Mouse (Mus musculus): Measurements from ENCODE around the gene 1700066M21Rik. TPM values are rescaled to one million over a fixed set of nuclear protein-coding genes. Genes with fewer than 3 reads are reported as not detected.
A peak's percentile ranks its signal among the peaks of the same experiment; 100 is the strongest.

Gene 1700066M21Rik
- polyA plus RNA-seq, 1 experiment from 2014 or later, result 12.9 TPM

DNA sequence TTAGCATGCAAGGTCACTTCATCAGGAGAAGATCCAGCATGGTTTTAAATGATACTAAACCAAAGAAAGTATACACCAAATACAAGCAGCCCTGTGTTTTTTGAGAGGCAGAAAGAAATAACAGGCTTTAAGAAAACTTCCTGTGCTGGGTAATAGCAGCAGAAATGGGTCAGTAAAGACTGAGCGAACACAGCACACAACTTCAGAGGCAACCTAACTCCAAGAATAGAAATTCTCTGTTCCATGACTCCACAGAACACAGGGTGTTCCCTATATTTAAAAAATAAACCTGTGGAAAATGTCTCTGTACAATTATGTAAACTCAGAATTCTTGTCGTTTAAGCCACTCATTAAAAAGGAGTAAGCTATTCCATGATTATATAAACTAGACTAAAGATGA, 23.5 kb downstream of the 1700066M21Rik start:
- Histone ChIP-seq H3K36me3 (peaks cover 41% of the 10 kb centered on the region), H3K9me3 (no peaks in the 10 kb centered on the region), H3K4me2 (replicated peaks) (no peak overlapping the region), H3K27me3 (no peaks in the 10 kb centered on the region), H3K27ac (no peak overlapping the region), H3K9ac (no peak overlapping the region), H3K4me3 (no peak overlapping the region), H3K4me1 (peaks cover 5% of the 10 kb centered on the region)
- ATAC-seq (ENCODE audit: low FRiP score, low read depth), result no peak
- WGBS, result 84% methylated on average over 2 of the region's 2 CpGs

DNA sequence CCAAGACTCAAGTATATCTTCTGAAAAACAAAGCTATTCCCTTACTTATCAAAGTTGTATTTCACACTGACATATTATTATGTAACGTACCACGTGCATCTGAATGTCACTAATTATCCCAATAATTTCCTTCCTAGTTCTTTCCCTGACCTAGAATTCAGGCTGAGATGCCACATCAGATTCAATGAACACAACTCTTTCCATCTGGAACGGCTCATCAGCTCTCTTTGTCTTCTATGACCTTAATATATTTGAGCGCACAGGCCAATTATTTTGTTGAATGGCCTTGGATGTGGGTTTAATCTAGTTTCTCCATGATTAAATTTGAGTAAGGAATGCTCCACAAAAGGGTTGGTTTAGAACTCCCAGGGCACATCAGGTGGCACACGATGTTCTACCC, 24.7 kb downstream of the 1700066M21Rik start:
- ATAC-seq (ENCODE audit: low FRiP score, low read depth), result no peak
- no peaks in the 10 kb centered on the region for H3K27me3 ChIP-seq
- H3K36me3 ChIP-seq, result peaks cover 30% of the 10 kb centered on the region
- no peaks in the 10 kb centered on the region for H3K9me3 ChIP-seq
- 89% methylated on average over 5 of the region's 5 CpGs for WGBS
- H3K4me1 ChIP-seq, result peaks cover 5% of the 10 kb centered on the region
- H3K9ac ChIP-seq, result no peak overlapping the region
- no peak overlapping the region for H3K4me2 ChIP-seq (replicated peaks)
- H3K4me3 ChIP-seq, result no peak overlapping the region
- H3K27ac ChIP-seq, result no peak overlapping the region

DNA sequence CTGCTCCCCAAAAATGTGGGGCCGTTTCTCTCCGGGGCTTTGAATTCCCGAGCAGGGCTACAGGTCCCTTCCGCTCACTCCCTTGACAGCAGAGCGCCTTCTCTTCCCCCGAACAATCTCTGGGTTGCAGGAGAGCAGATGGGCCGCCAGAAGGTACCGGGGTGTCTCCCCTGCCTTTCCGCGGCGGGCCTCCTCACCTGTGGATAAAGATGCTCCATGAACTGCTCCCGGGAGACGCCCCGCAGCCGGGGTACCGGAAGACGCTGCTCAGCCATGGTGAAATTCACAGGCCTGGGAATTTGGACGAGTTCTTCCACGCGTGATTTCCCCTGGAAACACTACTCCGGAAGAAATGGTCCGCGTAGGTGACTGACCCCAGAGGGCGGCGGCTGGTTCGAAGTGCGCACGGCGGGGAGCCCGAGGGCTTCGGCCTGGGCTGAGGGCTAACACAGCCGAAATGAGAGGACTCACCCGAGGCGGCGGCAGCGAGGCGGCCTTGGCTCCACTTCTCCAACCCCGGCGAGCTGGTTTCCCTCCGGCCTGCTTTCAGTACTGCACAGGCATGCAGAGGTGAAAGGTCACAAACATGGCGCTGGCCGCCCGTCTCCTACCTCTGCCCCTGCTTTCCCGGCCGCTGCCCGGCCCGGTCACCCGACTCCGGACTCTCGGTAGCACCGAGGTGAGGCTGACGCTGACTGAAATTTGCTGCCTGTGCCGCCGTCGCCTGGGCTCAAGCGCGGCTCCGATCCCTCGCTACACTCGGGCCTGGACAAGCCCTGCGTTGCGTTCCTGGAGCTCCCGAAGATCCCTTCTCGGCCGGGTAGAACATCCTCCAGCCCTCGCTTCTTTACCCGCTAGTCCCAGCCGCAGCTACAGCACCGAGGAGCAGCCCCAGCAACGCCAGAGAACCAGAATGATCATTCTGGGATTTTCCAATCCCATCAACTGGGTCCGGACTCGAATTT, 29.0 kb downstream of the 1700066M21Rik start, which contains the start of the genes Maip1 and Tyw5:
Gene Maip1 (plus strand): TSS at position 142 of the 965 bp plus-strand sequence.
Gene Tyw5 (minus strand): TSS at position 915 of the 965 bp plus-strand sequence.
- Histone ChIP-seq H3K9ac (peak within 1 kb of the TSS; percentile 91), H3K27ac (peak within 1 kb of the TSS; percentile 96), H3K4me1 (peaks cover 26% of the 10 kb centered on the region), H3K27me3 (no peaks in the 10 kb centered on the region), H3K4me3 (peak within 1 kb of the TSS; percentile 88), H3K36me3 (peaks cover 2% of the 10 kb centered on the region; the same call in 1 of the 2 replicates), H3K4me2 (replicated peaks) (peak within 1 kb of the TSS; percentile 85), H3K9me3 (no peaks in the 10 kb centered on the region)
- ATAC-seq (ENCODE audit: low FRiP score, low read depth), result peak; percentile 92
- under 1% methylated on average over 72 of the region's 72 CpGs for WGBS

DNA sequence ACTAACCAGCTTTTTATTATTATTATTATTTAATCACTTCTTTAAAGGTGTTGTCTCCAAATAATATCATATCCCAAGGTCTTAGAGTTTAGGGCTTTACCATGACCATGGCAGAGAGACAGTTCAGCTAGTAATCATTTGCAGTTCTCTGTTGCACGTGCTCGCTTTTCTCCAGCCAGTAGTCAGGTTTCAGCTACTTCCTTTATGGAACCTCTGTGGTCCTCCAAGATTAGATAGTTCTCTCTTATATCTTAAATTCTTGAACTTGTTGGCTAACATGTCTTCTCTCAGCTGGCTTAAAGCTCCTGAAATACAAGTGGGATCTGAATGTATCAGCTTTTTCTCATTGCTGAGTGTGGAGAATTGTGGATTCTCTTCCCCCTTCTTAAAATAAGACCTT, 31.6 kb downstream of the 1700066M21Rik start:
- Histone ChIP-seq H3K4me2 (replicated peaks) (peak overlapping the region; percentile 85), H3K4me3 (no peak overlapping the region), H3K9ac (no peak overlapping the region), H3K9me3 (no peaks in the 10 kb centered on the region), H3K27me3 (no peaks in the 10 kb centered on the region), H3K36me3 (peaks cover 25% of the 10 kb centered on the region), H3K4me1 (peaks cover 26% of the 10 kb centered on the region), H3K27ac (no peak overlapping the region)
- WGBS, result 92% methylated on average over 2 of the region's 2 CpGs
- no peak for ATAC-seq (ENCODE audit: low FRiP score, low read depth)

DNA sequence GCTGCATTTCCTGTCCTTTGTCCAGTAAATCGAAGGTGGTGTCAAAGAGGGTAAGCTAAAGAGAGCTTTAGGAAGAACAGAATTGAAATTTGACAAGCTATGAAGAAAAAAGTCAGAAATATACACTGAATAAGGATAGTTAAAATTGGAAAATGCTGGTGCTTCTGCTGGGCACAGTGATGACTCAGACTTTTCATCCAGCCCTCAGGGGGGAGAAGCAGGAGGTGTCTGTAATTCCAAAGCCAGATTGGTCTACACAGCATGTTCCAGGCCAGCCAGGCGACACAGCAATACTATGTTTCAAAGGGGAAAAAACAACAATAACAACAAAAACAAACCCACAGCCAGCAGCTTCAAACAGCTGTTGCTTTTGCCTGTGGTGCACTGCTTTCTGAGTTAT, 36.0 kb downstream of the 1700066M21Rik start:
- Histone ChIP-seq H3K4me1 (peaks cover 9% of the 10 kb centered on the region), H3K27me3 (no peaks in the 10 kb centered on the region), H3K9me3 (no peaks in the 10 kb centered on the region), H3K9ac (no peak overlapping the region), H3K4me3 (no peak overlapping the region), H3K4me2 (replicated peaks) (no peak overlapping the region), H3K27ac (no peak overlapping the region), H3K36me3 (peaks cover 48% of the 10 kb centered on the region)
- ATAC-seq (ENCODE audit: low FRiP score, low read depth), result no peak
- 79% methylated on average over 2 of the region's 2 CpGs for WGBS

DNA sequence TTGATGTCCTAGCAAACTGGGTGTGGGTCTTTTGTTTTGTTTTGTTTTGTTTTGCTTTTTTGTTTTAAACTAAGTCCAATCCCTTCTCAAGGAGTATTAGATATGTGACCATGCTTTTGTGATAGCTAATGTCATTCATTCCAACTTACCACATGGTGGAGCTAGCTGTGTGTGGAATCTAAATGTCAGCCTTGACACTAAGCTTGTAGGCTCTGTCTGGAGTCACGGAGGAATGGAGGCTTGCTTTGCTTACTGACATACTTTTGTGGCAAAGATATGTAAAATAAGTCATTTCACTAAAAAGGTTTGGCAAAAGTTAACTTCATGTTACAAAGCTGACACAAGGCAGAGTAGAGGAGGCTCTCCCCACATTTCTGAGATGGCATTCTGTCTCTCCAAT, 46.3 kb downstream of the 1700066M21Rik start:
- H3K9ac ChIP-seq, result no peak overlapping the region
- WGBS, result 8% methylated on average over 1 of the region's 1 CpGs
- H3K9me3 ChIP-seq, result no peaks in the 10 kb centered on the region
- no peak for ATAC-seq (ENCODE audit: low FRiP score, low read depth)
- H3K36me3 ChIP-seq, result no peaks in the 10 kb centered on the region
- H3K4me2 ChIP-seq (replicated peaks), result no peak overlapping the region
- H3K4me1 ChIP-seq, result peaks cover 6% of the 10 kb centered on the region
- no peak overlapping the region for H3K4me3 ChIP-seq
- no peak overlapping the region for H3K27ac ChIP-seq
- H3K27me3 ChIP-seq, result no peaks in the 10 kb centered on the region

DNA sequence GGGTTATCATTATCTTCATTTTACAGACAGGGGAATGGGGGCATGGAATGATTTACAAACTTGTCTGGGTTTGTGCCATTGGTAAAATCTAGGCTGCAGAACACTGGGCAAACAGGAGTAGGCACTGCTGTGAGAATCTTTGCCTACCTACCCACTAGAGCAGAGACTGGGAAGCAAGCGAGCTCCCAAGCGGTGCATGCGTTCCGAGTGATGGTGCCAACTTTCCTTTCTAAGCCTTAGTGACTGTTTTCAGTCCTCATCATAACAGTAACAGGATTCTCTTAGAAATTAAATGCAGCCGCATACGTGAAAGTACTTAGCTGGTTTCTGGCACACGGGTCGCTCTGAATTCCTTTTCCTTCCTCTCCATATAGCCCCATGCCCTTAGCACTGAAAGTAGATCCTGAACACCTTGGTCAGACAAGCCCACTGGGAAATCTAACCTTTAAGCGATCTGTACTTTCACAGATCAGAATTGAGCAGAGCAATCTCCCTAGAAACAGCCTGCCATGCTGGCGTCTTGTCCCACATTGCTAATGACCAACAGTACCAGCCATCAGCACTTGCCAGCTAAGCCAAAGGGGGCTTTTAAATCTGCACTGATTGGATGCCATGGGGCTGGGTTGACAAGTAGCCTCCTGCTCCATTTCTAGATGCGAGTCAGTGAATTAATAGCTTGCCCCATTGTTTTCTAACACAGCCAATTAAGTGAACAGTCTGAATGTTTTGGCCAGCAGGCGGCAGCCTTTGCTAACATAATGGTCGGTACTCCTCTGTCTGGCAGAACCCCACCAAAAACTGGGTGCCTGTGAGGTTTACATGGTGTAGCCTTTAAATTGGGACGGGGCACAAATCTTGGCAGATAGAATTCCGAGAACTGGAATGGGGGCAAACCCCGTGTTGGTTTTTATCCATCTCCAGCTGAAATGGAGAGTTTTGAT, 51.2 kb downstream of the 1700066M21Rik start:
- Histone ChIP-seq H3K9me3 (no peaks in the 10 kb centered on the region), H3K27ac (peak overlapping the region; percentile 69), H3K36me3 (no peaks in the 10 kb centered on the region), H3K9ac (peak overlapping the region; percentile 50), H3K27me3 (no peaks in the 10 kb centered on the region), H3K4me3 (peak overlapping the region; percentile 13; the same call in 1 of the 2 replicates), H3K4me2 (replicated peaks) (peak overlapping the region; percentile 53), H3K4me1 (peaks cover 21% of the 10 kb centered on the region)
- 35% methylated on average over 16 of the region's 16 CpGs for WGBS
- ATAC-seq (ENCODE audit: low FRiP score, low read depth), result peak; percentile 79

DNA sequence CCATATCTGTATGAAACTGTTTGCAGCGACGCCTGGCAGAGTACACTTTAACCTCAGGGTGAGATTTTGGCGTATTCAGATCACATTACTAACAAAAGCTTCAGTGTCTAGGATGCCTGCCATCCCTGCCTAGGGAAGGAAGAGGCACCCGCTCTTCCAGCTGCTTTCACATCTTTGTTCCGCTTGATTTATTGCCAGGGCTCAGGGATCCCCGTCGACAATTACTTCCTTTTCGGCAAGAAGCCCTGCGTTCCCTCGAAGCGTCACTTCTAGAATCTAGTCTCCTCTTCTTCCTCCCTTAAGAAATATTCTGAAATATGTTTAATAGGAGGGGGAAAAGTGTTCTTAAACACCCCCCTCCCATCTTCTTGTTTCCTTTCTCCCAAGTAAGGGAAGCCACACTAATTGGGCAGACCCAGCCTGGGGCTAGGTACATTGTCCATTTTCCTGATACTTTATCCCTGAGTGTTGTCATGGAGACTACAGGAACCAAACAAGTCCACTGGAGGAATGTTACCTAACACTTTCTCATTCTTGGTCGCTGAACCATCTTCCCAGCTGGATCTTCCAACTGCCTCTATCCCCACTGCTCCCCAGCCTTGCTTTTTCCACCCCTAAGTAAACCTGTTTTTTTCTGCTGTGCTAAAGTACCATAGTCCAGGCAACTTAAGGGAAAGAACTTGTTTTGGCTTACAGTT, 52.5 kb downstream of the 1700066M21Rik start:
- ATAC-seq (ENCODE audit: low FRiP score, low read depth), result no peak
- peak overlapping the region; percentile 39; the same call in 1 of the 2 replicates for H3K27ac ChIP-seq

DNA sequence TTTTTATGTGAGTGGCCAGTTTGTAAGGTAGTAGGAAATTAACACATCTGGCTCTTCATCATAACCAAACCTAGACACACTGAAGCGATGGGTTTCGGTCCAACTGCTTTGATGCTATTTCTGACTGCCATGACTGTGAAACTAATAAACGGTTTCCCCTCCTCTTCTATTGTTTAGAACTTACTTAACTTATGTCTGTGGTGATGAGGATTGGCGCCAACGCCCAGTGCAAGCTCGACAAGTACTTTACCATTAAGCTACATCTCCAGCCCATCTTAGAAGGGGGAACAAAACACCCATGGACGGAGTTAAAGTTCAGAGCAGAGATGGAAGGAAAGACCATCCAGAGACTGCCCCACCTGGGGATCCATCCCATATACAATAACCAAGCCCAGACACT, 55.7 kb downstream of the 1700066M21Rik start:
- WGBS, result 88% methylated on average over 7 of the region's 7 CpGs

More for the DNA sequence above, 52.5 kb downstream of the 1700066M21Rik start:
- 0 out of 2 replicates have a peak overlapping the region, but pooled peaks have one; percentile 8 for H3K4me3 ChIP-seq
- 0 out of 2 replicates have a peak overlapping the region, but pooled peaks have one; percentile 15 for H3K9ac ChIP-seq
- H3K27me3 ChIP-seq, result no peaks in the 10 kb centered on the region
- peak overlapping the region; percentile 48 for H3K4me2 ChIP-seq (replicated peaks)
- peaks cover 21% of the 10 kb centered on the region for H3K4me1 ChIP-seq
- no peaks in the 10 kb centered on the region for H3K9me3 ChIP-seq
- no peaks in the 10 kb centered on the region for H3K36me3 ChIP-seq
- WGBS, result 12% methylated on average over 12 of the region's 12 CpGs

More for the DNA sequence above, 55.7 kb downstream of the 1700066M21Rik start:
- Histone ChIP-seq H3K4me3 (no peak overlapping the region), H3K4me2 (replicated peaks) (no peak overlapping the region), H3K9ac (no peak overlapping the region), H3K27me3 (no peaks in the 10 kb centered on the region), H3K4me1 (peaks cover 38% of the 10 kb centered on the region), H3K27ac (no peak overlapping the region), H3K36me3 (no peaks in the 10 kb centered on the region), H3K9me3 (no peaks in the 10 kb centered on the region)
- no peak for ATAC-seq (ENCODE audit: low FRiP score, low read depth)

All from limb, embryonic 13.5 days (tissue).